Mouse (Mus musculus) kidney, embryonic 16.5 days (tissue): ENCODE measurements around the gene Erg28. TPM values are rescaled to one million over a fixed set of nuclear protein-coding genes. Genes with fewer than 3 reads are reported as not detected.

Source experiments
- ATAC-seq: fragments of 200-750 bp; cut with Nextera tagmentation; 2 replicates; pipeline ENCODE4 v1.8.0; 2017; ENCODE audit warnings: moderate TSS enrichment; ENCODE audit not compliant: low FRiP score, low TSS enrichment
- H3K27ac ChIP-seq: fragments of 300-500 bp; sonication (generic); 2 replicates; pipeline ENCODE4 v1.5.1; 2014; ENCODE audit warnings: low read length
- H3K27me3 ChIP-seq: fragments of 300-500 bp; sonication (generic); 2 replicates; pipeline ENCODE4 v1.6.1; 2014; ENCODE audit warnings: low read length, control low read depth, mixed read lengths; ENCODE audit not compliant: insufficient read depth
- H3K36me3 ChIP-seq: fragments of 300-500 bp; sonication (generic); 2 replicates; pipeline ENCODE4 v1.6.1; 2014; ENCODE audit warnings: low read length, control low read depth, mixed read lengths; ENCODE audit not compliant: insufficient read depth
- H3K4me1 ChIP-seq: fragments of 300-500 bp; sonication (generic); 2 replicates; pipeline ENCODE4 v1.6.1; 2014; ENCODE audit warnings: low read length, control low read depth, mixed read lengths; ENCODE audit not compliant: insufficient read depth
- H3K4me2 ChIP-seq: fragments of 300-500 bp; sonication (generic); replicated peaks from 2 replicates; pipeline ENCODE4 v1.6.1; 2014; ENCODE audit warnings: low read depth, low read length
- H3K4me3 ChIP-seq: fragments of 300-500 bp; sonication (generic); 2 replicates; pipeline ENCODE4 v1.5.1; 2014; ENCODE audit warnings: mild to moderate bottlenecking, low read length
- H3K9ac ChIP-seq: fragments of 300-500 bp; sonication (generic); replicated peaks from 2 replicates; pipeline ENCODE4 v1.6.1; 2014; ENCODE audit warnings: low read length
- H3K9me3 ChIP-seq: fragments of 300-500 bp; sonication (generic); 2 replicates; pipeline ENCODE4 v1.6.1; 2016; ENCODE audit warnings: low read length, control low read depth
- WGBS: fragments of 180-500 bp; shearing (Covaris S2); extraction: QIAGEN DNeasy Blood & Tissue Kit; methylation state at CpG from one replicate; pipeline ENCODE4 v1.1.7; 2014; 5-methylcytosine and 5-hydroxymethylcytosine counted together
- polyA plus RNA-seq: library from polyadenylated mRNA; unstranded; fragments of >200 nt; fragmentation: Nextera tagmentation; extraction: Ambion mirVana; gene quantifications from 2 replicates; pipeline ENCODE4 v1.2.1, GENCODE M21; 2015

The Erg28 gene
- polyA plus RNA-seq, 1 experiment from 2014 or later = 116 TPM

GRCm38 (mm10) chr12:85792158-85792557, 32.2 kb downstream of the Erg28 start:
- 85% methylated on average over 4 of the region's 4 CpGs for WGBS
- no peak for ATAC-seq
- no peak overlapping the region for H3K27ac ChIP-seq
- no peak overlapping the region for H3K9ac ChIP-seq
- H3K4me3 ChIP-seq = no peak overlapping the region
- no peaks in the 10 kb centered on the region for H3K27me3 ChIP-seq
- H3K4me2 ChIP-seq = no peak overlapping the region
- H3K36me3 ChIP-seq = no peaks in the 10 kb centered on the region
- no peaks in the 10 kb centered on the region for H3K9me3 ChIP-seq
- H3K4me1 ChIP-seq = no peaks in the 10 kb centered on the region

GRCm38 (mm10) chr12:85784916-85785815, 39.2 kb downstream of the Erg28 start:
- Histone ChIP-seq H3K4me1 (peaks cover 9% of the 10 kb centered on the region; the same call in 1 of the 2 replicates), H3K9ac (no peak overlapping the region), H3K9me3 (no peaks in the 10 kb centered on the region), H3K27me3 (no peaks in the 10 kb centered on the region), H3K4me3 (no peak overlapping the region), H3K27ac (no peak overlapping the region), H3K36me3 (no peaks in the 10 kb centered on the region), H3K4me2 (no peak overlapping the region)
- ATAC-seq = peak; percentile 73
- 17% methylated on average over 19 of the region's 19 CpGs for WGBS

DNA sequence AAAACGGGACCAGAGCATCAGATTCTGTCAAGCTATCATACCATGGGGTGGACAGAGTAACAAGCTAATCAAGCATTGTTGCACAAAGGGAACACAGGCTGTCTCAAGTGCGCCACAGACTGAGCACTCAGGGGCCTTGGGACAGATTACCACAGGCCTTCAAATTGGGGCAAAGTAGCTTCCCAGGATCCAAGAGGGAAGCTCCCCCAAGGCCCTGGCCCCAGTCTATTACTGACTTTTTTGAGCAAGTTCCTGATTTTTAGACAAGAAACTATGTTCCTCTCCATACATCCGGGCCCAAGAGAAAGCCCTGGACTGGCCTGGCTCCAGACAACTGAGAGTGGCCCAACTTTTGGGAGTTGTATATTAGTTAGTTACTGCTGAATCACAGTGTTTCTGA, 42.7 kb downstream of the Erg28 start:
- H3K4me1 ChIP-seq = peaks cover 9% of the 10 kb centered on the region; the same call in 1 of the 2 replicates
- no peak for ATAC-seq
- H3K9ac ChIP-seq = no peak overlapping the region
- no peak overlapping the region for H3K4me2 ChIP-seq
- no peak overlapping the region for H3K27ac ChIP-seq
- WGBS = 91% methylated on average over 3 of the region's 3 CpGs
- no peak overlapping the region for H3K4me3 ChIP-seq
- H3K36me3 ChIP-seq = no peaks in the 10 kb centered on the region
- H3K27me3 ChIP-seq = no peaks in the 10 kb centered on the region
- H3K9me3 ChIP-seq = no peaks in the 10 kb centered on the region

GRCm38 (mm10) chr12:85779707-85780106, 44.6 kb downstream of the Erg28 start:
- no peak for ATAC-seq
- WGBS = 94% methylated on average over 5 of the region's 5 CpGs
- Histone ChIP-seq H3K27ac (no peak overlapping the region), H3K9ac (no peak overlapping the region), H3K4me3 (no peak overlapping the region), H3K4me2 (no peak overlapping the region), H3K9me3 (no peaks in the 10 kb centered on the region), H3K36me3 (no peaks in the 10 kb centered on the region), H3K4me1 (0 out of 2 replicates have a peak, but pooled peaks cover under 1% of the 10 kb centered on the region), H3K27me3 (no peaks in the 10 kb centered on the region)

DNA sequence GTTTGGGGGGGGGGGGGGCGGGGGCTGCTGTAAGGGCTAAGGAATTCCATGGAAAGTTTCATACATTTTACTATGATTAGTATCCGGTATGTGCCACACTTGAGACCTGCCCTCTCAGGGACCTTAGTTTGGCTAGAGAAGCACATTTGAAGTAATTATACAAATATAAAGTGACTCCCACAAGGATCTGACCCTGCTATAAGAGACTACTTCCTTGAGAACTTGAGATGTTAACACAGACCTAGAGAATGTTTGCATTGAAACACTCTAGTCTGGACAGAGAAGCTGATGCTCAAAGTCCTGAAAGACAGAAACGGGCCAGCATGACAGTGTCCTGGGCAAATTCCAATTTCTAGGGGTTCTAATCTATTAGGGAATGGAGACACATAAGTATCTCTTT, 45.4 kb downstream of the Erg28 start:
- ATAC-seq = no peak
- 55% methylated on average over 3 of the region's 3 CpGs for WGBS
- H3K27ac ChIP-seq = no peak overlapping the region
- H3K4me2 ChIP-seq = no peak overlapping the region
- no peak overlapping the region for H3K4me3 ChIP-seq
- H3K4me1 ChIP-seq = no peaks in the 10 kb centered on the region
- H3K9ac ChIP-seq = no peak overlapping the region
- H3K27me3 ChIP-seq = no peaks in the 10 kb centered on the region
- peaks cover under 1% of the 10 kb centered on the region; the same call in 1 of the 2 replicates for H3K9me3 ChIP-seq
- H3K36me3 ChIP-seq = no peaks in the 10 kb centered on the region

DNA sequence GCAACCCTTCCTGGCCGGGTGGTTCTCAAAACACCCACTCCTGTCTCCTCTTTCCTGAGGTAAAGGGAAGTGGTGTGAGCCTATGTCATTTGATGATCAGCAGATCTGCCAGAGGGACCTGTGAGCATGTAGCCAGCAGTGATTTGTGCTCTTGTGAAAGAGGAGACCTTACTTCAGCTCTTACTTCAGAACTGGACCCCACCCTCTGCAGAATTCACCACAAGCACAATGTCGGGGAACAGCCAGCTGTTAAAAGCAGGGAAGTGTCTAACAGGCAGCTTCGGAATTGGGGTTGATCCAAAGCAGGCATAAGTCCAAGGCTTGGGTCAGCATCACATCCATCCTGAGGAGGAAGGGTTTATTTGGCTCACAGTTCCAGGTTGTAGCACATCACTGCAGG, 53.0 kb downstream of the Erg28 start:
- 37% methylated on average over 3 of the region's 3 CpGs for WGBS
- H3K4me3 ChIP-seq = no peak overlapping the region
- ATAC-seq = no peak

GRCm38 (mm10) chr12:85767750-85768149, 56.6 kb downstream of the Erg28 start:
- Histone ChIP-seq H3K36me3 (no peaks in the 10 kb centered on the region), H3K27me3 (no peaks in the 10 kb centered on the region), H3K4me1 (no peaks in the 10 kb centered on the region), H3K27ac (no peak overlapping the region), H3K4me3 (no peak overlapping the region), H3K9me3 (no peaks in the 10 kb centered on the region), H3K9ac (no peak overlapping the region), H3K4me2 (no peak overlapping the region)
- 57% methylated on average over 4 of the region's 4 CpGs for WGBS
- ATAC-seq = no peak

More for the DNA sequence above, 53.0 kb downstream of the Erg28 start:
- Histone ChIP-seq H3K27me3 (no peaks in the 10 kb centered on the region), H3K27ac (no peak overlapping the region), H3K36me3 (no peaks in the 10 kb centered on the region), H3K9ac (no peak overlapping the region), H3K9me3 (peaks cover 9% of the 10 kb centered on the region), H3K4me2 (no peak overlapping the region), H3K4me1 (no peaks in the 10 kb centered on the region)

- no peak overlapping the region for H3K4me2 ChIP-seq
- H3K27ac ChIP-seq = no peak overlapping the region
- 83% methylated on average over 3 of the region's 3 CpGs for whole genome bisulfite sequencing
- no peaks in the 10 kb centered on the region for H3K27me3 ChIP-seq
- no peaks in the 10 kb centered on the region for H3K4me1 ChIP-seq
- H3K9me3 ChIP-seq = no peaks in the 10 kb centered on the region
- no peak overlapping the region for H3K4me3 ChIP-seq
- ATAC-seq = no peak
- H3K36me3 ChIP-seq = no peaks in the 10 kb centered on the region
- no peak overlapping the region for H3K9ac ChIP-seq
Observed at GRCm38 (mm10) chr12:85766287-85766686, 58.1 kb downstream of the Erg28 start.
